Mouse (Mus musculus) cerebellum, adult 2 months (tissue): ENCODE results near the gene Gm20479. TPM values are rescaled to one million over a fixed set of nuclear protein-coding genes. Genes with fewer than 3 reads are reported as not detected.

Experiments used
- DNase-seq, 2 experiments: peaks; one replicate each; pipeline ENCODE4 v3.0.0; 2021
- H3K27ac ChIP-seq: fragments of 200-500 bp; 2 replicates; pipeline ENCODE4 v1.5.1; 2012; ENCODE audit warnings: low read length, control low read depth, inconsistent platforms; ENCODE audit not compliant: insufficient read depth
- H3K27me3 ChIP-seq: fragments of 200-500 bp; 2 replicates; pipeline ENCODE4 v1.6.1; 2012; ENCODE audit warnings: inconsistent platforms, mild to moderate bottlenecking, low read length, moderate library complexity; ENCODE audit not compliant: control insufficient read depth, insufficient read depth
- H3K4me1 ChIP-seq: fragments of 200-500 bp; 2 replicates; pipeline ENCODE4 v1.6.1; 2011; ENCODE audit warnings: low read length; ENCODE audit not compliant: control insufficient read depth, insufficient read depth
- H3K4me3 ChIP-seq: fragments of 200-500 bp; replicated peaks from 2 replicates; pipeline ENCODE3; 2011; ENCODE audit warnings: mild to moderate bottlenecking, low read depth, low read length, control low read depth; ENCODE audit not compliant: insufficient read depth
- CTCF ChIP-seq: fragments of 200-500 bp; IDR thresholded peaks from 2 replicates; pipeline ENCODE4 v1.5.1; 2011; ENCODE audit warnings: low read depth, mild to moderate bottlenecking, control low read depth, low read length, moderate library complexity, borderline replicate concordance; ENCODE audit not compliant: insufficient read depth
- POLR2A ChIP-seq: fragments of 200-500 bp; IDR thresholded peaks from 2 replicates; pipeline ENCODE4 v1.6.1; 2011; ENCODE audit warnings: low read length, control low read depth, borderline replicate concordance; ENCODE audit not compliant: insufficient read depth
- WGBS: fragments of 180-500 bp; shearing (Covaris S2); methylation state at CpG from one replicate; pipeline ENCODE4 v1.1.7; 2018; 5-methylcytosine and 5-hydroxymethylcytosine counted together
- polyA plus RNA-seq: library from polyadenylated mRNA; depleted of rRNA; stranded (reverse); fragments of >200 nt; gene quantifications from 2 replicates; pipeline ENCODE4 v1.2.3, GENCODE M21; 2012

The Gm20479 gene
- polyA plus RNA-seq, 1 experiment: not detected

DNA sequence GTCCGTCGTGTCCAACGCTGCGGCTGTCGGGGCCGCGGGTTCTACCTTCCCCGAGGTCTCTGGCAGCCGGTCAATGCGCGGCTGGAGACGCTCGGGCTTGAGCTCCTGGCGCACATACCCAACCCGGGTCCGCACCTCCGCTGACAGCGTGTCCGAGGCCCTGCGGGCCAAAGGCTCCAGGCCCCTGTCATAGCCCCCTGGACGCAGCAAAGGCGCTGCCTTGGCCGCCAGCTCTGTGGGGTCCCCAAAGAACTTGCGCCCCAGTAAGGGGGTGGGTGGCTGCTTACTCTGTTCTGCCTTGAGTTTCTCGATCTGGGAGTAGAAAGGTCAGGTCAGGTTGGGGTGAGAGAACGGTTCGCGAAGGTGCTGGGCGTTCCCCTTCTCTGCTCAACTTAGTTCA lies 7.2 kb upstream of the Gm20479 start:
- TF ChIP-seq POLR2A (no peak), CTCF (no peak)
- no peak for DNase-seq
- H3K27ac ChIP-seq: no peak overlapping the region
- WGBS: 38% methylated on average over 29 of the region's 29 CpGs
- H3K27me3 ChIP-seq: no peaks in the 10 kb centered on the region
- no peaks in the 10 kb centered on the region for H3K4me1 ChIP-seq
- H3K4me3 ChIP-seq: no peak overlapping the region

DNA sequence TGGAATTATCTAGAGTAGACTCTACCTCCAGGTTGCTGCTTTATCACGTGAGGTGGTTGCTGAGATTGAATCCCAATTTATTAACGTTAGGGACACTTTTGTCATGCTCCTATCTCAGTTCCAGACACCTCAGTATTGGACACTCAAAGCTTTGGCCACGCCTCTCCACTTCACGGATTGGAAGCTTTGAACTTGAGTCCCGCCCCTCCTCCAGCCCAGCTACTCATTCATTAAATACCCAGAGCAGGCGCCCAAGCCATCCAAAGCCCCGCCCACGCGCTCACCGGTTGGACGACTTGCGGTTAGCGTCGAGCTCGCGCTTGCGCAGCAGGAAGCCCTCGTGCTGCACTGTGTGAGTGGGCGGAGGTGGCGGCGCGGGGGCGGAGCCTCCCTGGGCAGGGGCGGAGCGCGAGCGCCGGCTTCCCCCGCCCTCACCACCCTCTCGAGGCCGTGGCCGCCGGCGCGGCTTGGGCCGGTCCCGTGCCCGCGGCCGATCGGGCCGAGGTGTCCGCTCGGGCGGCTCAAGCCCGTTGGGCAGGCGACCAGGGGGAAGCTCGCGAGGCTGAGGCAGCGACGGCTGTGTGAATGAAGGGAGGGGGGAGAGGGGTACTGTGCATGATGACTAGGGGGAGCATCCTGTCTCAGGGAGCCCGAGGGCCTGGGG lies 4.2 kb upstream of the Gm20479 start:
- H3K27ac ChIP-seq: 0 out of 2 replicates have a peak overlapping the region, but pooled peaks have one; percentile 15
- WGBS: under 1% methylated on average over 52 of the region's 52 CpGs
- H3K27me3 ChIP-seq: no peaks in the 10 kb centered on the region
- peak overlapping the region; percentile 52 for H3K4me3 ChIP-seq
- DNase-seq: peak; percentile 96 to 99
- no peak for TF ChIP-seq POLR2A
- TF ChIP-seq CTCF: no peak
- no peaks in the 10 kb centered on the region for H3K4me1 ChIP-seq

DNA sequence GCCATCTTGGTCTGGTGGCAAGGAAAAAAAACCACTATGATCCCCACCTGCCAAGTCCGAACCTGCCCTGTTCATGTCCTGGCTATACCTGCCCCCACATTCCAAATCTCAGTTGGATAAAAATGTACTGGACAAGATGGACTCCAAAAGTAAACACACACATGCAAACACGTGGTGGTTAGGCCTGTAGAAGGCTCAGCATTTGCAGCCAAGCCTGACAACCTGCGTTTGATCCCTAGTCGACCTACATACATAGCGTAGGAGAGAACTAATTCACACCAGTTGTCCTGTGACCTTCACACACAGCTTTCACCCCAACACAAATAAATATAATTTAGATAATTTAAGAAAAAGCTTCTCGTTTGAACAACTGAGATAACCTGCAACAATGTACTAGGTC lies 3.5 kb upstream of the Gm20479 start:
- Histone ChIP-seq H3K27me3 (no peaks in the 10 kb centered on the region), H3K27ac (no peak overlapping the region), H3K4me1 (no peaks in the 10 kb centered on the region), H3K4me3 (no peak overlapping the region)
- TF ChIP-seq POLR2A: no peak
- no peak for TF ChIP-seq CTCF
- DNase-seq: no peak
- WGBS: 60% methylated on average over 6 of the region's 6 CpGs

DNA sequence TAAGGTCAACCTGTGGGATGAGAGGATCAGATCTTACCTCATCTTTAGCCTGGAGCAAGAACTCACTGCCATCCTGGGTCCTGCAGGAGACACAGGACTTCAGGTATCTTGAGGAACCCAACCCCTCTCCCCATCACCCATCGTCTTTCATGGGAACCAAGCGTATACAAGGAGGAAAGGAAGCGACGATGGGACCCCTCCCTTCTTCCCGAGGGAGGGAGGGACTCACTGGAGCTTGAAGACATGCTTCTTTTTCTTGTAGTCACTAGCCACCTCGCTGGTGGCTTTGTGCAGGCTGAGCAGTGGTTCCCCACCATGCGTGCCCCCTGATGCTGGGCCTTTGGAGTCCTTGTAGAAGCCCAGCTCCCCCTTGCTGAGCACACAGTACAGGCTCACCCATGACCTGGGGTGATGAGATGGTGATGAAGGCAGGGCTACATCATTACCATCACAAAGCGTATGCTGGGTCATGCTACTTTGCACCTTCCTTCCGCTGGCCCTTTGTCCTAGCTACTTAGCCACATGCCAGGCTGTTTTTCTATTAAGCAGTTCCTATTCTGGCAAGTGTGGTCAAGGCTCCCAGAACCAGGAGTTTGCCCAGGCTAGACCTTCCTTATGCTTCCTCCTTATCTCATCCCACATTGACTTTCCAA lies 2.6 kb upstream of the Gm20479 start:
- H3K27me3 ChIP-seq: no peaks in the 10 kb centered on the region

GRCm38 (mm10) chr7:27359162-27359561 lies 1.9 kb upstream of the Gm20479 start:
- Histone ChIP-seq H3K4me1 (no peaks in the 10 kb centered on the region), H3K27ac (no peak overlapping the region), H3K4me3 (no peak overlapping the region), H3K27me3 (no peaks in the 10 kb centered on the region)
- WGBS: 62% methylated on average over 2 of the region's 2 CpGs
- DNase-seq: no peak
- no peak for TF ChIP-seq CTCF
- no peak for TF ChIP-seq POLR2A

More for the DNA sequence above, 2.6 kb upstream of the Gm20479 start:
- DNase-seq: no peak
- WGBS: 79% methylated on average over 9 of the region's 9 CpGs
- no peak for TF ChIP-seq POLR2A
- no peak for TF ChIP-seq CTCF
- Histone ChIP-seq H3K4me1 (no peaks in the 10 kb centered on the region), H3K27ac (no peak overlapping the region), H3K4me3 (no peak overlapping the region)

DNA sequence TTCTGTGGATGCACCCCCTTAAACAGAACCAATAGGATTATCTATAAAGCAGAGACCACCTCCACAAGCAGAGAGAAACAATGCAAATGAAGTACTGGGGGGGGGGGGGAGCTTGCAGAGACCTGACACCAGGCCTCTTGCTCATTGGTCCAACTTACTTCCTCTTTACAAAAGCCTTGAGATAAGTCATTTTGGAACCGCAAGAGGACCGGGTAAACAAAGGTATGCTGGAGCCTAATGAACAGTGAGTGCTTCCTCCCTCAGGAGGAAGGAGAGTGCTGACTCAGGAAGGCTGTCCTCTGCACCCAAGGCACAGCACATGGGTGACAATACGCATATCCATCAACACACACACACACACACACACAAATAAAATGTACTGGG lies 368 bp upstream of the Gm20479 start:
- 42% methylated on average over 3 of the region's 3 CpGs for WGBS
- no peak for DNase-seq
- Histone ChIP-seq H3K27me3 (no peaks in the 10 kb centered on the region), H3K27ac (no peak overlapping the region), H3K4me3 (no peak overlapping the region), H3K4me1 (no peaks in the 10 kb centered on the region)
- TF ChIP-seq CTCF: no peak
- TF ChIP-seq POLR2A: no peak

GRCm38 (mm10) chr7:27356248-27356647 lies 971 bp downstream of the Gm20479 start:
- Histone ChIP-seq H3K27me3 (no peaks in the 10 kb centered on the region), H3K4me1 (no peaks in the 10 kb centered on the region), H3K4me3 (peak overlapping the region; percentile 88), H3K27ac (no peak overlapping the region)
- 5% methylated on average over 16 of the region's 16 CpGs for WGBS
- TF ChIP-seq CTCF (no peak), POLR2A (no peak)
- DNase-seq: peak; percentile 45 to 48

- DNase-seq: peak; percentile 83 to 86
- H3K27ac ChIP-seq: no peak within 1 kb of the TSS
- TF ChIP-seq POLR2A: no peak
- no peaks in the 10 kb centered on the region for H3K27me3 ChIP-seq
- WGBS: under 1% methylated on average over 34 of the region's 34 CpGs
- peak within 1 kb of the TSS; percentile 88 for H3K4me3 ChIP-seq
- no peaks in the 10 kb centered on the region for H3K4me1 ChIP-seq
Measured at GRCm38 (mm10) chr7:27355745-27356240, 1.4 kb downstream of the Gm20479 start, which contains the start of gene Shkbp1. Gene Shkbp1, minus strand, starts transcription at chr7:27356019.
